Mouse (Mus musculus) neural tube, embryonic 13.5 days (tissue): ENCODE data around the gene Babam2. TPM values are rescaled to one million over a fixed set of nuclear protein-coding genes. Genes with fewer than 3 reads are reported as not detected.
"Not testable (repeated sequence)": the region's sequence is repeated elsewhere in the genome, so short reads cannot be mapped to it uniquely, and the experiment has no call there.

Experiments
- ATAC-seq: fragments of 200-750 bp; cut with Nextera tagmentation; 2 replicates; pipeline ENCODE4 v1.8.0; 2017; ENCODE audit warnings: low read depth, mild to moderate bottlenecking, moderate TSS enrichment, moderate library complexity
- H3K27ac ChIP-seq: fragments of 300-500 bp; sonication (generic); replicated peaks from 2 replicates; pipeline ENCODE4 v1.5.1; 2015; ENCODE audit warnings: moderate library complexity, mild to moderate bottlenecking, inconsistent platforms
- H3K27me3 ChIP-seq: fragments of 300-500 bp; sonication (generic); 2 replicates; pipeline ENCODE4 v1.6.1; 2015; ENCODE audit warnings: mild to moderate bottlenecking, inconsistent platforms
- H3K36me3 ChIP-seq: fragments of 300-500 bp; sonication (generic); 2 replicates; pipeline ENCODE4 v1.6.1; 2015; ENCODE audit warnings: mild to moderate bottlenecking, inconsistent platforms
- H3K4me1 ChIP-seq: fragments of 300-500 bp; sonication (generic); replicated peaks from 2 replicates; pipeline ENCODE4 v1.6.1; 2015; ENCODE audit warnings: inconsistent platforms
- H3K4me2 ChIP-seq: fragments of 300-500 bp; sonication (generic); 2 replicates; pipeline ENCODE4 v1.6.1; 2015; ENCODE audit warnings: inconsistent platforms, mild to moderate bottlenecking, moderate library complexity
- H3K4me3 ChIP-seq: fragments of 300-500 bp; sonication (generic); 2 replicates; pipeline ENCODE4 v1.5.1; 2015; ENCODE audit warnings: mild to moderate bottlenecking, inconsistent platforms
- H3K9ac ChIP-seq: fragments of 300-500 bp; sonication (generic); 2 replicates; pipeline ENCODE4 v1.6.1; 2015; ENCODE audit warnings: moderate library complexity, mild to moderate bottlenecking, inconsistent platforms
- H3K9me3 ChIP-seq: fragments of 300-500 bp; sonication (generic); 2 replicates; pipeline ENCODE4 v1.6.1; 2016; ENCODE audit warnings: inconsistent platforms
- WGBS: fragments of 180-500 bp; shearing (Covaris S2); methylation state at CpG from one replicate; pipeline ENCODE4 v1.1.7; 2015; 5-methylcytosine and 5-hydroxymethylcytosine counted together
- polyA plus RNA-seq: library from polyadenylated mRNA; unstranded; fragments of >200 nt; fragmentation: Nextera tagmentation; extraction: Ambion mirVana; gene quantifications from 2 replicates; pipeline ENCODE4 v1.2.1, GENCODE M21; 2015

Babam2 gene
- polyA plus RNA-seq, 1 experiment from 2014 or later, result 54.4 TPM

- H3K27me3 ChIP-seq, result no peaks in the 10 kb centered on the region
- no peaks in the 10 kb centered on the region for H3K36me3 ChIP-seq
- no peak overlapping the region for H3K4me3 ChIP-seq
- H3K9me3 ChIP-seq, result no peaks in the 10 kb centered on the region
- no peak overlapping the region for H3K27ac ChIP-seq
- H3K9ac ChIP-seq, result no peak overlapping the region
- H3K4me2 ChIP-seq, result no peak overlapping the region
- 93% methylated on average over 1 of the region's 1 CpGs for WGBS
- no peak for ATAC-seq
- H3K4me1 ChIP-seq, result no peaks in the 10 kb centered on the region
These were observed 155.3 kb downstream of the Babam2 start for GRCm38 (mm10) chr5:31852786-31853185.

- no peak for ATAC-seq
- H3K27me3 ChIP-seq, result no peaks in the 10 kb centered on the region
- H3K27ac ChIP-seq, result no peak overlapping the region
- 91% methylated on average over 1 of the region's 1 CpGs for WGBS
- H3K9me3 ChIP-seq, result no peaks in the 10 kb centered on the region
- H3K4me1 ChIP-seq, result no peaks in the 10 kb centered on the region
- H3K4me2 ChIP-seq, result no peak overlapping the region
- H3K4me3 ChIP-seq, result no peak overlapping the region
- H3K9ac ChIP-seq, result no peak overlapping the region
- H3K36me3 ChIP-seq, result no peaks in the 10 kb centered on the region
These were observed 156.3 kb downstream of the Babam2 start for GRCm38 (mm10) chr5:31853831-31854230.

- H3K4me3 ChIP-seq, ATAC-seq, H3K4me2 ChIP-seq, H3K27me3 ChIP-seq, H3K36me3 ChIP-seq, H3K9me3 ChIP-seq, H3K9ac ChIP-seq, H3K4me1 ChIP-seq, H3K27ac ChIP-seq: not testable (repeated sequence)
- 78% methylated on average over 10 of the region's 10 CpGs for WGBS
These were observed 161.4 kb downstream of the Babam2 start for GRCm38 (mm10) chr5:31858877-31859276.

- Histone ChIP-seq H3K4me1 (no peaks in the 10 kb centered on the region), H3K27me3 (no peaks in the 10 kb centered on the region; the same call in 1 of the 2 replicates)
These were observed 162.9 kb downstream of the Babam2 start for GRCm38 (mm10) chr5:31860426-31860825.

GRCm38 (mm10) chr5:31860831-31861624, 163.5 kb downstream of the Babam2 start:
- Histone ChIP-seq H3K9ac (no peak overlapping the region), H3K27me3 (no peaks in the 10 kb centered on the region; the same call in 1 of the 2 replicates), H3K27ac (no peak overlapping the region), H3K9me3 (no peaks in the 10 kb centered on the region), H3K4me1 (no peaks in the 10 kb centered on the region), H3K36me3 (no peaks in the 10 kb centered on the region), H3K4me2 (no peak overlapping the region), H3K4me3 (no peak overlapping the region)
- ATAC-seq, result no peak
- 89% methylated on average over 5 of the region's 5 CpGs for WGBS

More at GRCm38 (mm10) chr5:31860426-31860825, 162.9 kb downstream of the Babam2 start:
- Histone ChIP-seq H3K9me3 (no peaks in the 10 kb centered on the region), H3K36me3 (no peaks in the 10 kb centered on the region), H3K27ac (no peak overlapping the region), H3K4me3 (no peak overlapping the region), H3K4me2 (no peak overlapping the region), H3K9ac (no peak overlapping the region)
- WGBS, result 55% methylated on average over 1 of the region's 1 CpGs
- no peak for ATAC-seq

GRCm38 (mm10) chr5:31862753-31863468, 165.4 kb downstream of the Babam2 start:
- ATAC-seq, result no peak
- no peak overlapping the region for H3K27ac ChIP-seq
- no peak overlapping the region for H3K4me3 ChIP-seq
- no peaks in the 10 kb centered on the region for H3K36me3 ChIP-seq
- H3K9ac ChIP-seq, result no peak overlapping the region
- H3K4me2 ChIP-seq, result no peak overlapping the region
- H3K27me3 ChIP-seq, result no peaks in the 10 kb centered on the region; the same call in 1 of the 2 replicates
- no peaks in the 10 kb centered on the region for H3K9me3 ChIP-seq
- WGBS, result 78% methylated on average over 1 of the region's 1 CpGs
- no peaks in the 10 kb centered on the region for H3K4me1 ChIP-seq

- Histone ChIP-seq H3K4me2 (no peak overlapping the region), H3K27ac (no peak overlapping the region), H3K36me3 (no peaks in the 10 kb centered on the region), H3K27me3 (no peaks in the 10 kb centered on the region; the same call in 1 of the 2 replicates), H3K4me3 (no peak overlapping the region), H3K9ac (no peak overlapping the region), H3K4me1 (no peaks in the 10 kb centered on the region), H3K9me3 (no peaks in the 10 kb centered on the region)
- 15% methylated on average over 2 of the region's 2 CpGs for WGBS
- no peak for ATAC-seq
These were observed 166.6 kb downstream of the Babam2 start for GRCm38 (mm10) chr5:31864095-31864494.

- Histone ChIP-seq H3K36me3 (no peaks in the 10 kb centered on the region), H3K4me2 (no peak overlapping the region), H3K9ac (no peak overlapping the region), H3K27me3 (no peaks in the 10 kb centered on the region), H3K4me1 (no peaks in the 10 kb centered on the region), H3K9me3 (no peaks in the 10 kb centered on the region), H3K4me3 (no peak overlapping the region), H3K27ac (no peak overlapping the region)
- WGBS, result 84% methylated on average over 3 of the region's 3 CpGs
- ATAC-seq, result no peak
These were observed 168.6 kb downstream of the Babam2 start for GRCm38 (mm10) chr5:31866071-31866470.

- Histone ChIP-seq H3K36me3 (no peaks in the 10 kb centered on the region), H3K4me2 (no peak overlapping the region), H3K4me1 (no peaks in the 10 kb centered on the region), H3K9ac (no peak overlapping the region), H3K27me3 (no peaks in the 10 kb centered on the region), H3K27ac (no peak overlapping the region), H3K9me3 (no peaks in the 10 kb centered on the region), H3K4me3 (no peak overlapping the region)
- 90% methylated on average over 8 of the region's 8 CpGs for WGBS
- ATAC-seq, result no peak
These were observed 173.5 kb downstream of the Babam2 start for GRCm38 (mm10) chr5:31870856-31871520.

- H3K4me1 ChIP-seq, result no peaks in the 10 kb centered on the region
- H3K4me3 ChIP-seq, result no peak overlapping the region
- H3K27ac ChIP-seq, result no peak overlapping the region
- ATAC-seq, result no peak
- H3K9ac ChIP-seq, result no peak overlapping the region
- 94% methylated on average over 2 of the region's 2 CpGs for whole genome bisulfite sequencing
- no peaks in the 10 kb centered on the region for H3K36me3 ChIP-seq
- H3K9me3 ChIP-seq, result no peaks in the 10 kb centered on the region
- no peak overlapping the region for H3K4me2 ChIP-seq
- no peaks in the 10 kb centered on the region for H3K27me3 ChIP-seq
These were observed 175.8 kb downstream of the Babam2 start for GRCm38 (mm10) chr5:31873328-31873727.

GRCm38 (mm10) chr5:31874543-31874942, 177.1 kb downstream of the Babam2 start:
- Histone ChIP-seq H3K4me1 (no peaks in the 10 kb centered on the region), H3K4me2 (no peak overlapping the region), H3K36me3 (no peaks in the 10 kb centered on the region), H3K9me3 (no peaks in the 10 kb centered on the region), H3K27me3 (no peaks in the 10 kb centered on the region), H3K9ac (no peak overlapping the region), H3K4me3 (no peak overlapping the region), H3K27ac (no peak overlapping the region)
- 95% methylated on average over 1 of the region's 1 CpGs for WGBS
- no peak for ATAC-seq

GRCm38 (mm10) chr5:31875443-31875842, 178.0 kb downstream of the Babam2 start:
- no peak for ATAC-seq
- H3K9ac ChIP-seq, result no peak overlapping the region

More at GRCm38 (mm10) chr5:31875443-31875842, 178.0 kb downstream of the Babam2 start:
- Histone ChIP-seq H3K27ac (no peak overlapping the region), H3K27me3 (no peaks in the 10 kb centered on the region), H3K9me3 (no peaks in the 10 kb centered on the region), H3K4me2 (no peak overlapping the region), H3K4me1 (no peaks in the 10 kb centered on the region), H3K4me3 (no peak overlapping the region), H3K36me3 (no peaks in the 10 kb centered on the region)
- 87% methylated on average over 3 of the region's 3 CpGs for WGBS
